Mouse (Mus musculus) MEL (cell line): ENCODE data around the gene Recql5. TPM values are rescaled to one million over a fixed set of nuclear protein-coding genes. Genes with fewer than 3 reads are reported as not detected.

ENCODE experiments used
- DNase-seq: peaks from one replicate; pipeline ENCODE4 v3.0.0; 2011; ENCODE audit warnings: low read depth, low spot score
- H3K27ac ChIP-seq: 2 replicates; pipeline ENCODE4 v1.5.1; 2012; ENCODE audit warnings: low read depth, mild to moderate bottlenecking, control low read depth, low read length, moderate library complexity; ENCODE audit not compliant: control insufficient read depth
- H3K27me3 ChIP-seq, 2 experiments: fragments of 150-350 bp in 1 of 2; sonication (generic) in 1 of 2; 2 replicates each; pipeline ENCODE4 v1.6.1; 2012; ENCODE audit warnings: low read length in 2 of 2, mild to moderate bottlenecking in 2 of 2, improper control_type of control experiment in 1 of 2, moderate library complexity in 1 of 2; ENCODE audit not compliant: insufficient read depth in 2 of 2, control insufficient read depth in 1 of 2
- H3K36me3 ChIP-seq, 2 experiments: 2 replicates each; pipeline ENCODE4 v1.6.1; 2012 to 2014; ENCODE audit warnings: low read length in 2 of 2, improper control_type of control experiment in 1 of 2, inconsistent platforms in 1 of 2, mild to moderate bottlenecking in 1 of 2; ENCODE audit not compliant: insufficient read depth in 2 of 2, control insufficient read depth in 1 of 2
- H3K4me1 ChIP-seq, 2 experiments: fragments of 150-350 bp in 1 of 2; sonication (generic) in 1 of 2; 2 replicates each; pipeline ENCODE4 v1.6.1; 2012; ENCODE audit warnings: low read length in 2 of 2, improper control_type of control experiment in 1 of 2, mild to moderate bottlenecking in 1 of 2; ENCODE audit not compliant: insufficient read depth in 2 of 2, control insufficient read depth in 1 of 2
- H3K4me3 ChIP-seq, 2 experiments: fragments of 150-350 bp in 1 of 2; sonication (generic) in 1 of 2; 2 replicates each; pipeline ENCODE4 v1.5.1; 2012; ENCODE audit warnings: low read depth in 2 of 2, low read length in 2 of 2, mild to moderate bottlenecking in 2 of 2, moderate library complexity in 2 of 2, control low read depth in 1 of 2, improper control_type of control experiment in 1 of 2; ENCODE audit not compliant: control insufficient read depth in 1 of 2, insufficient read depth in 1 of 2
- H3K79me2 ChIP-seq: 2 replicates; pipeline ENCODE4 v1.6.1; 2012; ENCODE audit warnings: mild to moderate bottlenecking, low read length, moderate library complexity; ENCODE audit not compliant: control insufficient read depth, poor library complexity, insufficient read depth
- H3K9ac ChIP-seq: 2 replicates; pipeline ENCODE4 v1.6.1; 2012; ENCODE audit warnings: low read depth, mild to moderate bottlenecking, control low read depth, low read length, moderate library complexity; ENCODE audit not compliant: control insufficient read depth, poor library complexity, severe bottlenecking
- H3K9me3 ChIP-seq: fragments of 150-350 bp; sonication (generic); replicated peaks from 2 replicates; pipeline ENCODE4 v1.6.1; 2012; ENCODE audit warnings: mild to moderate bottlenecking, low read length, improper control_type of control experiment, moderate library complexity; ENCODE audit not compliant: insufficient read depth
- CHD1 ChIP-seq: IDR thresholded peaks from 2 replicates; pipeline ENCODE4 v1.6.1; 2012; ENCODE audit warnings: low read depth, mild to moderate bottlenecking, inconsistent platforms, low read length, improper control_type of control experiment
- ELF1 ChIP-seq: IDR thresholded peaks from 2 replicates; pipeline ENCODE4 v1.6.1; 2014; ENCODE audit warnings: low read depth, mild to moderate bottlenecking, inconsistent platforms, low read length, improper control_type of control experiment, moderate library complexity
- EP300 ChIP-seq, 2 experiments: IDR thresholded peaks; 2 replicates each; pipeline ENCODE4 v1.6.1; 2011; ENCODE audit warnings: improper control_type of control experiment in 2 of 2, low read length in 2 of 2, low read depth in 1 of 2, mild to moderate bottlenecking in 1 of 2
- GABPA ChIP-seq: IDR thresholded peaks from 2 replicates; pipeline ENCODE4 v1.6.1; 2012; ENCODE audit warnings: low read depth, mild to moderate bottlenecking, inconsistent platforms, low read length, improper control_type of control experiment, moderate library complexity
- GATA1 ChIP-seq: IDR thresholded peaks from 2 replicates; pipeline ENCODE4 v1.6.1; 2011; ENCODE audit warnings: low read depth, low read length, improper control_type of control experiment
- HCFC1 ChIP-seq: IDR thresholded peaks from 2 replicates; pipeline ENCODE4 v1.6.1; 2012; ENCODE audit warnings: low read depth, mild to moderate bottlenecking, inconsistent platforms, low read length, improper control_type of control experiment, moderate library complexity
- JUND ChIP-seq: IDR thresholded peaks from 2 replicates; pipeline ENCODE4 v1.6.1; 2011; ENCODE audit warnings: low read depth, mild to moderate bottlenecking, improper control_type of control experiment, low read length
- KAT2A ChIP-seq: conservative IDR thresholded peaks from 2 replicates; pipeline ENCODE4 v1.6.1; 2012; ENCODE audit warnings: low read depth, low read length, improper control_type of control experiment, inconsistent platforms
- MAFK ChIP-seq: IDR thresholded peaks from 2 replicates; pipeline ENCODE4 v1.6.1; 2011; ENCODE audit warnings: low read depth, mild to moderate bottlenecking, low read length, improper control_type of control experiment, borderline replicate concordance
- MAZ ChIP-seq: IDR thresholded peaks from 2 replicates; pipeline ENCODE4 v1.6.1; 2012; ENCODE audit warnings: low read depth, mild to moderate bottlenecking, inconsistent platforms, low read length, improper control_type of control experiment
- MXI1 ChIP-seq: IDR thresholded peaks from 2 replicates; pipeline ENCODE4 v1.6.1; 2011; ENCODE audit warnings: mild to moderate bottlenecking, low read depth, low read length, improper control_type of control experiment
- MYB ChIP-seq: IDR thresholded peaks from 2 replicates; pipeline ENCODE4 v1.6.1; 2011; ENCODE audit warnings: mild to moderate bottlenecking, low read depth, low read length, improper control_type of control experiment
- POLR2A ChIP-seq, 2 experiments: IDR thresholded peaks; 2 replicates each; pipeline ENCODE4 v1.6.1; 2011 to 2012; ENCODE audit warnings: low read length in 2 of 2, mild to moderate bottlenecking in 2 of 2, control low read depth in 1 of 2, improper control_type of control experiment in 1 of 2, low read depth in 1 of 2, moderate library complexity in 1 of 2; ENCODE audit not compliant: control insufficient read depth in 1 of 2, insufficient read depth in 1 of 2, poor library complexity in 1 of 2
- POLR2AphosphoS5 ChIP-seq: IDR thresholded peaks from 2 replicates; pipeline ENCODE4 v1.6.1; 2012; ENCODE audit warnings: low read depth, borderline replicate concordance, mild to moderate bottlenecking, inconsistent platforms, low read length, moderate library complexity, mixed read lengths
- RAD21 ChIP-seq: IDR thresholded peaks from 2 replicates; pipeline ENCODE4 v1.6.1; 2011; ENCODE audit warnings: mild to moderate bottlenecking, low read depth, low read length, improper control_type of control experiment
- SMC3 ChIP-seq: IDR thresholded peaks from 2 replicates; pipeline ENCODE4 v1.6.1; 2011; ENCODE audit warnings: low read depth, low read length, improper control_type of control experiment
- TAL1 ChIP-seq: IDR thresholded peaks from 2 replicates; pipeline ENCODE4 v1.6.1; 2012; ENCODE audit warnings: mild to moderate bottlenecking, inconsistent platforms, low read length, moderate library complexity, mixed read lengths
- TBP ChIP-seq: IDR thresholded peaks from 2 replicates; pipeline ENCODE4 v1.8.0; 2011; ENCODE audit warnings: low read depth, low read length, improper control_type of control experiment
- TCF12 ChIP-seq: IDR thresholded peaks from 2 replicates; pipeline ENCODE4 v1.6.1; 2014; ENCODE audit warnings: low read depth, mild to moderate bottlenecking, inconsistent platforms, low read length, improper control_type of control experiment, moderate library complexity
- UBTF ChIP-seq: IDR thresholded peaks from 2 replicates; pipeline ENCODE4 v1.6.1; 2012; ENCODE audit warnings: low read depth, mild to moderate bottlenecking, inconsistent platforms, low read length, improper control_type of control experiment, moderate library complexity, borderline replicate concordance; ENCODE audit not compliant: insufficient read depth
- ZKSCAN1 ChIP-seq: IDR thresholded peaks from 2 replicates; pipeline ENCODE4 v1.6.1; 2012; ENCODE audit warnings: low read depth, mild to moderate bottlenecking, inconsistent platforms, low read length, improper control_type of control experiment, moderate library complexity
- ZMIZ1 ChIP-seq: IDR thresholded peaks from 2 replicates; pipeline ENCODE4 v1.6.1; 2012; ENCODE audit warnings: low read depth, mild to moderate bottlenecking, inconsistent platforms, low read length, improper control_type of control experiment, moderate library complexity
- ZNF384 ChIP-seq: IDR thresholded peaks from 2 replicates; pipeline ENCODE4 v1.6.1; 2012; ENCODE audit warnings: low read depth, mild to moderate bottlenecking, inconsistent platforms, low read length, improper control_type of control experiment
- polyA plus RNA-seq, 2 experiments: library from polyadenylated mRNA; stranded (reverse) in 1 of 2; unstranded in 1 of 2; fragments of >175 nt in 1 of 2; fragments of >200 nt in 1 of 2; gene quantifications; 2 replicates each; pipeline versions ENCODE4 v1.2.1 to v1.2.4; 2012; ENCODE audit warnings: low replicate concordance in 2 of 2, low read depth in 1 of 2; ENCODE audit not compliant: insufficient read length in 2 of 2, insufficient read depth in 1 of 2, missing spikeins in 1 of 2
- total RNA-seq: library from RNA; depleted of rRNA; stranded (reverse); fragments of 300-350 nt; gene quantifications from 2 replicates; pipeline ENCODE4 v1.2.3, GENCODE M21; 2012

The Recql5 gene
- total and polyA plus RNA-seq, 3 experiments: 20.3 to 21.5 TPM; not detected in 1

DNA sequence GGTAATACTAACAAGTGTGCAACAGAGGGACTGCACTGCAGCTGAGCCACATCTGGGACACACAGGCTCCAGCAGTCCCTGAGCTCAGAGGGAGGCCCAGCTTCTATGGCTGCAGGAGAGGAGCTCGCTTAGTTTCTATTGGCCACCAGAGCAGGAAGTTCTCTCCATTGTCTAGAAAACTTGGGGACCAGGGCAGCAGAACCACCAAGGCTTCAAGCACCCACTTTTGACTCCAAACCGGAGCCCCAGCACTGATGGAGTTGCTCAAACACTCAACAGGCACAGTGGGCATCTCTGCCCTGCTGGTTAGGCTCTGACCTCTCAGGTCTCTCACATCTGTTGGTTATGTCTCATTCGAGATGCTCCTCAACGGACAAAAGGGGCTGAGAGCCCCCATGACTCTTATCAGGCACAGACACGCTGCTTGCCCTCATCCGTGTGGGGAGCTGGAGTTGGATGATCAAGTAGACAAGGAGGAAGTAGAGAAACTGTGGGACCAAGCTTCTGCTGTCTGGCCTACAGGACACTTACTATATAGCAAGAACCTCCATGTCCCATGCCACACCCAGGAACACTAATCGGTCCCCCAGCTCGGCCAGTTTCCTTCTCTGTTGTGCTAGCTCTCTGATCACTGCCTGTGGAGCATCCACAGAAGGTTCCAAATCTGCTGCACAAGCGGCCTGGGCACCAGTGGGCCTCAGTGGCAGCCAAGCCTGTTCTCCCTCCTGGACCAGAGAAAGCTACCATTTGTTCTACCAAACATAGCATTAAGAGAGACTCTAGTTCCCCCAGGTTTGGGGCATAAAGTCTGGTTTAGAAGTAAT, 31.7 kb downstream of the Recql5 start (continued):
- peak; percentile 63 for TF ChIP-seq ELF1
- TF ChIP-seq CHD1: peak; percentile 88; the same call in 1 of the 2 replicates
- peak; percentile 99 for TF ChIP-seq TCF12
- TF ChIP-seq POLR2A (IDR thresholded peaks at IDR 0.05; ENCODE audit: control insufficient read depth in 1 of 2, insufficient read depth in 1 of 2, low read depth in 1 of 2, low read length in 2 of 2, poor library complexity in 1 of 2): peak; percentile 74 to 92
- TF ChIP-seq, all 39 proteins: peak for 23

- Histone ChIP-seq H3K27ac (peak overlapping the region; percentile 98), H3K4me1 (peaks cover 20 to 40% of the 10 kb centered on the region in 2 experiments), H3K9ac (peak overlapping the region; percentile 72)
- TF ChIP-seq MAZ: no peak
- TF ChIP-seq GATA1: no peak
- TF ChIP-seq POLR2A (IDR thresholded peaks at IDR 0.05; ENCODE audit: control insufficient read depth in 1 of 2, insufficient read depth in 1 of 2, low read depth in 1 of 2, low read length in 2 of 2, poor library complexity in 1 of 2): peak in 1 of 2 experiments; percentile 32; a peak in 1 of 4 replicates
- TF ChIP-seq GABPA: no peak
- TF ChIP-seq KAT2A: no peak
- TF ChIP-seq MAFK: no peak
- TF ChIP-seq ZMIZ1: no peak
- TF ChIP-seq POLR2AphosphoS5: 0 out of 2 replicates have a peak, but pooled peaks have one; percentile 29
- TF ChIP-seq, all 39 proteins: peak for 2
- peak; percentile 69 for DNase-seq
- H3K27me3 ChIP-seq: no peaks in the 10 kb centered on the region
- H3K36me3 ChIP-seq: peaks cover 0 to 33% of the 10 kb centered on the region in 2 experiments; a peak in 2 of 4 replicates
- no peaks in the 10 kb centered on the region for H3K9me3 ChIP-seq
- peak overlapping the region; percentile 68 to 69 for H3K4me3 ChIP-seq
- H3K79me2 ChIP-seq: peaks cover 34% of the 10 kb centered on the region
Observed at GRCm38 (mm10) chr11:115900561-115901337, 32.5 kb downstream of the Recql5 start.

GRCm38 (mm10) chr11:115899486-115900266, 33.6 kb downstream of the Recql5 start, which contains the start of gene Smim5:
Smim5 (plus strand) TSS chr11:115899966.
- DNase-seq: peak; percentile 93
- peak within 1 kb of the TSS; percentile 98 for H3K27ac ChIP-seq
- peaks cover 20 to 40% of the 10 kb centered on the region in 2 experiments for H3K4me1 ChIP-seq
- H3K79me2 ChIP-seq: peaks cover 34% of the 10 kb centered on the region
- H3K9me3 ChIP-seq: no peaks in the 10 kb centered on the region
- peak within 1 kb of the TSS; percentile 72 for H3K9ac ChIP-seq
- peak within 1 kb of the TSS; percentile 68 to 69 for H3K4me3 ChIP-seq
- no peaks in the 10 kb centered on the region for H3K27me3 ChIP-seq
- peaks cover 0 to 33% of the 10 kb centered on the region in 2 experiments; a peak in 2 of 4 replicates for H3K36me3 ChIP-seq
- peak; percentile 95 for TF ChIP-seq MXI1
- TF ChIP-seq MYB: no peak
- no peak for TF ChIP-seq MAFK
- peak; percentile 67 for TF ChIP-seq TBP
- no peak for TF ChIP-seq TAL1
- TF ChIP-seq RAD21: no peak
- TF ChIP-seq CHD1: peak; percentile 66
- 0 out of 2 replicates have a peak, but pooled peaks have one; percentile 19 for TF ChIP-seq HCFC1
- TF ChIP-seq EP300 (IDR thresholded peaks at IDR 0.05; ENCODE audit: low read depth in 1 of 2, low read length in 2 of 2): no peak
- 0 out of 2 replicates have a peak, but pooled peaks have one; percentile 90 for TF ChIP-seq UBTF
- no peak for TF ChIP-seq ZKSCAN1
- TF ChIP-seq TCF12: peak; percentile 37; the same call in 1 of the 2 replicates
- no peak for TF ChIP-seq JUND
- peak; percentile 58 for TF ChIP-seq ZNF384
- no peak for TF ChIP-seq SMC3
- TF ChIP-seq GABPA: no peak
